Mouse (Mus musculus): ENCODE results near the gene Olfr1391.

- TF ChIP-seq CTCF (IDR thresholded peaks at IDR 0.05; ENCODE audit: insufficient read depth, low read depth, low read length) (no peak), POLR2A (IDR thresholded peaks at IDR 0.05; ENCODE audit: insufficient read depth, low read depth, low read length) (no peak)
These were observed 18.1 kb upstream of the Olfr1391 start, which contains the start of gene Olfr10 for GRCm38 (mm10) chr11:49304441-49304840.

Measured in olfactory bulb, adult 2 months (tissue).